Mouse (Mus musculus) ES-E14 (cell line): ENCODE measurements around the gene Il1rap. TPM values are rescaled to one million over a fixed set of nuclear protein-coding genes. Genes with fewer than 3 reads are reported as not detected.

Source experiments
- DNase-seq: peaks from one replicate; pipeline ENCODE4 v3.0.0-alpha.2; 2013; ENCODE audit warnings: low read depth, low spot score
- H3K27ac ChIP-seq: 2 replicates; pipeline ENCODE4 v1.5.1; 2012; ENCODE audit warnings: low read depth, mild to moderate bottlenecking, low read length, moderate library complexity, mixed read lengths; ENCODE audit not compliant: poor library complexity, insufficient read depth, severe bottlenecking
- H3K36me3 ChIP-seq: 2 replicates; pipeline ENCODE4 v1.6.1; 2012; ENCODE audit warnings: mild to moderate bottlenecking, low read length, moderate library complexity, mixed read lengths; ENCODE audit not compliant: control insufficient read depth, poor library complexity, insufficient read depth, severe bottlenecking
- H3K4me1 ChIP-seq, 2 experiments: fragments of 150-350 bp in 1 of 2; sonication (generic) in 1 of 2; 2 replicates each; pipeline ENCODE4 v1.6.1; 2012; ENCODE audit warnings: low read length in 2 of 2, mild to moderate bottlenecking in 1 of 2, mixed read lengths in 1 of 2; ENCODE audit not compliant: control insufficient read depth in 2 of 2, insufficient read depth in 2 of 2, poor library complexity in 1 of 2
- H3K4me3 ChIP-seq, 2 experiments: fragments of 150-350 bp in 1 of 2; sonication (generic) in 1 of 2; 2 replicates each; pipeline ENCODE4 v1.5.1; 2012; ENCODE audit warnings: low read length in 2 of 2, low read depth in 1 of 2, mild to moderate bottlenecking in 1 of 2, mixed read lengths in 1 of 2; ENCODE audit not compliant: insufficient read depth in 1 of 2, poor library complexity in 1 of 2, severe bottlenecking in 1 of 2
- H3K9ac ChIP-seq: 2 replicates; pipeline ENCODE4 v1.6.1; 2012; ENCODE audit warnings: low read depth, mild to moderate bottlenecking, low read length, mixed read lengths; ENCODE audit not compliant: poor library complexity, insufficient read depth, severe bottlenecking
- H3K9me3 ChIP-seq: fragments of 150-350 bp; sonication (generic); 2 replicates; pipeline ENCODE4 v1.6.1; 2012; ENCODE audit warnings: low read depth, mild to moderate bottlenecking, low read length; ENCODE audit not compliant: control insufficient read depth, insufficient read depth
- CHD2 ChIP-seq: IDR thresholded peaks from 2 replicates; pipeline ENCODE4 v1.6.1; 2014; ENCODE audit warnings: mild to moderate bottlenecking, low read depth, low read length, inconsistent platforms
- HCFC1 ChIP-seq: IDR thresholded peaks from 2 replicates; pipeline ENCODE4 v1.6.1; 2012; ENCODE audit warnings: low read length, inconsistent platforms, borderline replicate concordance; ENCODE audit not compliant: insufficient read depth
- MAFK ChIP-seq: IDR thresholded peaks from 2 replicates; pipeline ENCODE4 v1.6.1; 2014; ENCODE audit warnings: mild to moderate bottlenecking, low read depth, low read length, inconsistent platforms; ENCODE audit not compliant: insufficient read depth
- ZC3H11A ChIP-seq: IDR thresholded peaks from 2 replicates; pipeline ENCODE4 v1.6.1; 2012; ENCODE audit warnings: low read depth, mild to moderate bottlenecking, inconsistent platforms, low read length, borderline replicate concordance
- ZNF384 ChIP-seq: IDR thresholded peaks from 2 replicates; pipeline ENCODE4 v1.6.1; 2012; ENCODE audit warnings: low read depth, low read length, inconsistent platforms
- in situ Hi-C, 2 experiments: fragments of 600-800 bp; cut with MboI; formaldehyde crosslinking; loops; one replicate each; pipeline ENCODE4 v1.15.1; 2025; ENCODE audit warnings: low sequenced_read_pairs in 2 of 2, inconsistent platforms in 1 of 2; ENCODE audit not compliant: unreplicated experiment in 2 of 2
- total RNA-seq: library from RNA; depleted of rRNA; stranded (reverse); fragments of 300-350 nt; gene quantifications from 2 replicates; pipeline ENCODE4 v1.2.3, GENCODE M21; 2012

Gene Il1rap
- total RNA-seq, 1 experiment, result 4.3 TPM

- TF ChIP-seq HCFC1 (no peak), CHD2 (no peak), MAFK (no peak), ZNF384 (no peak)
- H3K36me3 ChIP-seq, result no peaks in the 10 kb centered on the region
- H3K9me3 ChIP-seq, result no peaks in the 10 kb centered on the region
- no peak overlapping the region for H3K27ac ChIP-seq
- H3K4me1 ChIP-seq, result no peaks in the 10 kb centered on the region
- no peak overlapping the region for H3K9ac ChIP-seq
- in situ Hi-C loops, result no loop called here
- no peak overlapping the region for H3K4me3 ChIP-seq
- DNase-seq, result no peak
These were observed 23.1 kb downstream of the Il1rap start for GRCm38 (mm10) chr16:26604621-26605020.

- no peak overlapping the region for H3K9ac ChIP-seq
- in situ Hi-C loops, result no loop called here
- no peak overlapping the region for H3K4me3 ChIP-seq
- TF ChIP-seq MAFK, result no peak
- no peak for TF ChIP-seq ZC3H11A
- TF ChIP-seq CHD2, result no peak
- TF ChIP-seq HCFC1, result no peak
- TF ChIP-seq ZNF384, result no peak
- H3K4me1 ChIP-seq, result no peaks in the 10 kb centered on the region
- H3K27ac ChIP-seq, result no peak overlapping the region
- DNase-seq, result no peak
- no peaks in the 10 kb centered on the region for H3K9me3 ChIP-seq
- H3K36me3 ChIP-seq, result no peaks in the 10 kb centered on the region
These were observed 26.5 kb downstream of the Il1rap start for GRCm38 (mm10) chr16:26608003-26608402.

GRCm38 (mm10) chr16:26610508-26610907 is 29.0 kb downstream of the Il1rap start:
- H3K9me3 ChIP-seq, result no peaks in the 10 kb centered on the region
- no peak overlapping the region for H3K27ac ChIP-seq
- TF ChIP-seq MAFK (no peak), ZC3H11A (no peak), ZNF384 (no peak), HCFC1 (no peak), CHD2 (no peak)
- no peaks in the 10 kb centered on the region for H3K4me1 ChIP-seq
- no peak for DNase-seq
- no peak overlapping the region for H3K4me3 ChIP-seq
- in situ Hi-C loops, result no loop called here
- no peak overlapping the region for H3K9ac ChIP-seq
- H3K36me3 ChIP-seq, result no peaks in the 10 kb centered on the region

- H3K4me3 ChIP-seq, result no peak overlapping the region
- no peaks in the 10 kb centered on the region for H3K9me3 ChIP-seq
- no peak for TF ChIP-seq CHD2
- no peak for TF ChIP-seq ZNF384
- TF ChIP-seq MAFK, result no peak
- no peak for TF ChIP-seq ZC3H11A
- no peak for TF ChIP-seq HCFC1
- no peaks in the 10 kb centered on the region for H3K36me3 ChIP-seq
- no peak for DNase-seq
- in situ Hi-C loops, result no loop called here
- H3K4me1 ChIP-seq, result no peaks in the 10 kb centered on the region
- no peak overlapping the region for H3K27ac ChIP-seq
- H3K9ac ChIP-seq, result no peak overlapping the region
These were observed 31.2 kb downstream of the Il1rap start for GRCm38 (mm10) chr16:26612499-26613220.

- in situ Hi-C loops, result no loop called here
- H3K9ac ChIP-seq, result no peak overlapping the region
- no peak for DNase-seq
These were observed 41.6 kb downstream of the Il1rap start for GRCm38 (mm10) chr16:26623141-26623540.

More at GRCm38 (mm10) chr16:26623141-26623540, 41.6 kb downstream of the Il1rap start:
- Histone ChIP-seq H3K36me3 (no peaks in the 10 kb centered on the region), H3K4me3 (no peak overlapping the region), H3K9me3 (no peaks in the 10 kb centered on the region), H3K4me1 (no peaks in the 10 kb centered on the region), H3K27ac (no peak overlapping the region)
- no peak for TF ChIP-seq ZC3H11A
- TF ChIP-seq HCFC1, result no peak
- TF ChIP-seq ZNF384, result no peak
- no peak for TF ChIP-seq CHD2
- no peak for TF ChIP-seq MAFK
